Mouse (Mus musculus) myocyte (in vitro differentiated cells): ENCODE results near the gene Lrrc8b. TPM values are rescaled to one million over a fixed set of nuclear protein-coding genes. Genes with fewer than 3 reads are reported as not detected.

Source experiments
- H3K27me3 ChIP-seq: one replicate; pipeline ENCODE4 v1.6.1; 2011; ENCODE audit not compliant: control insufficient read depth, insufficient read depth, insufficient read length
- H3K36me3 ChIP-seq: one replicate; pipeline ENCODE4 v1.6.1; 2011; ENCODE audit not compliant: control insufficient read depth, insufficient read depth
- H3K4me2 ChIP-seq: one replicate; pipeline ENCODE4 v1.6.1; 2011; ENCODE audit warnings: low read depth, control low read depth
- H3K4me3 ChIP-seq: one replicate; pipeline ENCODE4 v1.5.1; 2011; ENCODE audit warnings: mild to moderate bottlenecking, control low read depth, moderate library complexity
- H3K79me2 ChIP-seq: one replicate; pipeline ENCODE4 v1.6.1; 2011; ENCODE audit not compliant: control insufficient read depth, insufficient read depth
- H3ac ChIP-seq: one replicate; pipeline ENCODE4 v1.6.1; 2011; ENCODE audit not compliant: control insufficient read depth, insufficient read length
- CEBPB ChIP-seq: IDR thresholded peaks from 2 replicates; pipeline ENCODE4 v1.6.1; 2011; ENCODE audit warnings: mild to moderate bottlenecking, moderate library complexity; ENCODE audit not compliant: poor library complexity, insufficient read depth, severe bottlenecking
- E2F4 ChIP-seq: IDR thresholded peaks from one replicate; pipeline ENCODE4 v1.6.1; 2011; ENCODE audit warnings: mild to moderate bottlenecking, control low read depth, moderate library complexity; ENCODE audit not compliant: insufficient read depth
- MAX ChIP-seq: IDR thresholded peaks from one replicate; pipeline ENCODE4 v1.6.1; 2011; ENCODE audit warnings: low read depth, mild to moderate bottlenecking, control low read depth
- MYOD1 ChIP-seq, 3 experiments: IDR thresholded peaks; one replicate each; pipeline ENCODE4 v1.6.1; 2011; ENCODE audit warnings: control low read depth in 2 of 3, low read depth in 2 of 3, mild to moderate bottlenecking in 2 of 3, moderate library complexity in 1 of 3; ENCODE audit not compliant: insufficient read length in 2 of 3, control insufficient read depth in 1 of 3
- MYOG ChIP-seq, 3 experiments: IDR thresholded peaks; one replicate each; pipeline ENCODE4 v1.6.1; 2011; ENCODE audit warnings: control low read depth in 2 of 3, low read depth in 2 of 3, mild to moderate bottlenecking in 2 of 3; ENCODE audit not compliant: insufficient read length in 2 of 3, control insufficient read depth in 1 of 3, insufficient read depth in 1 of 3
- POLR2A ChIP-seq: IDR thresholded peaks from one replicate; pipeline ENCODE4 v1.6.1; 2011; ENCODE audit warnings: low read depth, mild to moderate bottlenecking, control low read depth, moderate library complexity; ENCODE audit not compliant: insufficient read length
- POLR2AphosphoS2 ChIP-seq: IDR thresholded peaks from one replicate; pipeline ENCODE4 v1.6.1; 2011; ENCODE audit warnings: low read depth, control low read depth; ENCODE audit not compliant: insufficient read length
- REST ChIP-seq: IDR thresholded peaks from one replicate; pipeline ENCODE4 v1.6.1; 2011; ENCODE audit warnings: mild to moderate bottlenecking, control low read depth, moderate library complexity; ENCODE audit not compliant: insufficient read depth, insufficient read length
- SRF ChIP-seq: IDR thresholded peaks from one replicate; pipeline ENCODE4 v1.6.1; 2011; ENCODE audit warnings: low read depth; ENCODE audit not compliant: control insufficient read depth, insufficient read length
- TCF12 ChIP-seq: IDR thresholded peaks from one replicate; pipeline ENCODE4 v1.6.1; 2011; ENCODE audit warnings: mild to moderate bottlenecking, control low read depth; ENCODE audit not compliant: poor library complexity, insufficient read depth, severe bottlenecking
- TCF3 ChIP-seq: IDR thresholded peaks from one replicate; pipeline ENCODE4 v1.6.1; 2011; ENCODE audit warnings: low read depth, control low read depth; ENCODE audit not compliant: insufficient read length
- USF1 ChIP-seq: IDR thresholded peaks from one replicate; pipeline ENCODE4 v1.6.1; 2011; ENCODE audit warnings: low read depth, mild to moderate bottlenecking, control low read depth, moderate library complexity
- polyA plus RNA-seq: library from polyadenylated mRNA; unstranded; fragments of >200 nt; fragmentation: generic; extraction: Trizol; gene quantifications from one replicate; pipeline ENCODE4 v1.2.1, GENCODE M21; 2012; ENCODE audit warnings: missing spikeins

The Lrrc8b gene
- polyA plus RNA-seq, 1 experiment = 4.4 TPM

DNA sequence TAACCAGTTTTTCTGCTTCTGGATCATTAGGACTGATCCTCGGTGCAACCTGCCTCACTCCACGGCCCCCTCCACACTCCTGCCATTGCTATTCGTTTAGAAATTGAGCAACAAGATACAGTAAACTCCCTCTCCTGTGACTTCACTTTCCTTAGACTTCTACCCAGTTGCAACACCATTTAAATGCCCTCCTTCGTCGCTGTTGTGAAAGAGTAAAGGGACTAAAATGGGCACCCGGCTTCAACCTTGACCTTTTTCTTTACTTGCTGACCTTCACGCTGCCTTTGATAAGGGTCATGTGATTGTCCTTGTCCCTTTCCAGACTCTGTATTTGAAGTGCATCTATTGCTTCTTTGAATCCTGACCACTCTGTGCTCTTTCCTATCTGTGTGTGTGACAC is 2.8 kb downstream of the Lrrc8b start:
- Histone ChIP-seq H3K36me3 (no peaks in the 10 kb centered on the region), H3ac (no peak overlapping the region), H3K27me3 (no peaks in the 10 kb centered on the region), H3K4me2 (no peak overlapping the region), H3K79me2 (no peaks in the 10 kb centered on the region), H3K4me3 (no peak overlapping the region)
- TF ChIP-seq E2F4 (no peak), MYOD1 (IDR thresholded peaks at IDR 0.05; ENCODE audit: control insufficient read depth in 1 of 3, insufficient read length in 2 of 3, low read depth in 2 of 3) (no peak), TCF12 (no peak), MYOG (IDR thresholded peaks at IDR 0.05; ENCODE audit: control insufficient read depth in 1 of 3, insufficient read depth in 1 of 3, insufficient read length in 2 of 3, low read depth in 2 of 3) (no peak), USF1 (no peak), MAX (no peak), POLR2A (no peak), CEBPB (no peak), TCF3 (no peak), SRF (no peak), REST (no peak), POLR2AphosphoS2 (no peak)

DNA sequence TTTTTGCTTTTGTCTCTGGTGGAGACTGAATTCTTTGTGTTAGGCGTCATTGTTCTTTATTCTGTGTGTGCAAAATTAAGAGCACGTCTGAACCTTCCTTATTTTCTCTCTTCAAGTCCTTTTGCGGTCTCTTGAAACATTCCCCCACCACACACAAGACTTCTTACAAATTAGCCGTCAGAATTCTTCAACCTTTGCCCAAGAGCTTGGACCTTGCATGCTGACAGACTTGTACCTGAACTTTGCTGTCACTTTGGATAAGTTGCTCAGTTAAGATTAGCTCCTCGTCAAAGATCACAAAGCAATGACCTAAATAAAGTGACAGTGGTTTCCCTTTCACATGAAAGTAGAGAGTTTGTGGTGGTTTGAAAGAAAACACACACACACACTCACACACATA is 3.3 kb downstream of the Lrrc8b start:
- H3K27me3 ChIP-seq = no peaks in the 10 kb centered on the region
- no peak overlapping the region for H3K4me3 ChIP-seq
- TF ChIP-seq MYOG (IDR thresholded peaks at IDR 0.05; ENCODE audit: control insufficient read depth in 1 of 3, insufficient read depth in 1 of 3, insufficient read length in 2 of 3, low read depth in 2 of 3) = no peak
- TF ChIP-seq TCF12 = no peak
- no peak for TF ChIP-seq TCF3
- H3K36me3 ChIP-seq = no peaks in the 10 kb centered on the region
- no peak overlapping the region for H3ac ChIP-seq
- no peak overlapping the region for H3K4me2 ChIP-seq
- no peaks in the 10 kb centered on the region for H3K79me2 ChIP-seq

DNA sequence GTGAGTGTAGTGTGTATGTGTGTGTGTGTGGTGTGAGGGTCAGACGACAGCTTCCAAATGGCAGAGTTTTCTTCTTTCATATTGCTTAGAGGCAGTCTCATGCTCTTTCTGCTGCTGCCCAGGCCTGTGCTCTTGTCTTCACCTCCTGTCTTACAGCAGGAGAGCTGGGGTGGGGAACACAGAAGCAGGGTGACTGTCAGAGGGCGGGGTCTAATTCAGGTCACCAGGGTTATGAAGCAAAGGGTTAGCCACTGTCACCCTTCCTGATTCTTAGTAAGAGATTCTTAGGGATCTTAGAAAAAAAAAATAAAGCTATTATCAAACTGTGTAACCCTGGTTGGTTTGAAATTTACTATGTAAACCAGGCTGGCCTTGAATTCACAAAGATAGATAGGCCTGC is 10.0 kb downstream of the Lrrc8b start:
- no peak overlapping the region for H3K4me3 ChIP-seq
- TF ChIP-seq TCF3 (no peak), MAX (no peak), MYOG (IDR thresholded peaks at IDR 0.05; ENCODE audit: control insufficient read depth in 1 of 3, insufficient read depth in 1 of 3, insufficient read length in 2 of 3, low read depth in 2 of 3) (no peak), CEBPB (no peak), USF1 (no peak), POLR2A (no peak), REST (no peak), E2F4 (no peak), TCF12 (no peak), POLR2AphosphoS2 (no peak), MYOD1 (IDR thresholded peaks at IDR 0.05; ENCODE audit: control insufficient read depth in 1 of 3, insufficient read length in 2 of 3, low read depth in 2 of 3) (no peak), SRF (no peak)

DNA sequence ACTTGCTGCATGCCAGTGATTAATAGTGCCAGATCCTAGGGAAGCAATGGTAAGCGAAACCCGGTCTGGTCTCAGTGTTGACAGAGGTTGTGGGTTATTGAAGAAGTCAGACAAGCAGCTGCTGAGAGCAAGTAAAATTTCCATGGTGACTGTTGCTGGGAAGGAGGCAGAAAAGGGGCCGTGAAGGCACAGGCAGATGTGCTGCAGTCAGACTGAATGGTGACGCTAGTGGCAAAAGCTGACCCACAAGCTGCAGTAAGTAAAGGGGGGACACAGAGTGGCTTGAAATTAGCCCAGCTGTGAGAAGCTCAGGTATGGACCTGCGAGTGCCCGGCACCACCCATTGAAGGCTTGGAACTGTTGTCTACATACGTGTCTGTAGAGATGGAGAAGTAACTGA is 11.8 kb downstream of the Lrrc8b start:
- Histone ChIP-seq H3ac (no peak overlapping the region), H3K79me2 (no peaks in the 10 kb centered on the region), H3K4me3 (no peak overlapping the region), H3K27me3 (no peaks in the 10 kb centered on the region), H3K4me2 (no peak overlapping the region), H3K36me3 (no peaks in the 10 kb centered on the region)
- TF ChIP-seq MYOG (IDR thresholded peaks at IDR 0.05; ENCODE audit: control insufficient read depth in 1 of 3, insufficient read depth in 1 of 3, insufficient read length in 2 of 3, low read depth in 2 of 3) (no peak), TCF3 (no peak), USF1 (no peak), MAX (no peak), POLR2A (no peak), TCF12 (no peak), REST (no peak), E2F4 (no peak), POLR2AphosphoS2 (no peak), CEBPB (no peak)

More for the DNA sequence above, 10.0 kb downstream of the Lrrc8b start:
- Histone ChIP-seq H3ac (no peak overlapping the region), H3K27me3 (no peaks in the 10 kb centered on the region), H3K79me2 (no peaks in the 10 kb centered on the region), H3K4me2 (no peak overlapping the region), H3K36me3 (no peaks in the 10 kb centered on the region)

DNA sequence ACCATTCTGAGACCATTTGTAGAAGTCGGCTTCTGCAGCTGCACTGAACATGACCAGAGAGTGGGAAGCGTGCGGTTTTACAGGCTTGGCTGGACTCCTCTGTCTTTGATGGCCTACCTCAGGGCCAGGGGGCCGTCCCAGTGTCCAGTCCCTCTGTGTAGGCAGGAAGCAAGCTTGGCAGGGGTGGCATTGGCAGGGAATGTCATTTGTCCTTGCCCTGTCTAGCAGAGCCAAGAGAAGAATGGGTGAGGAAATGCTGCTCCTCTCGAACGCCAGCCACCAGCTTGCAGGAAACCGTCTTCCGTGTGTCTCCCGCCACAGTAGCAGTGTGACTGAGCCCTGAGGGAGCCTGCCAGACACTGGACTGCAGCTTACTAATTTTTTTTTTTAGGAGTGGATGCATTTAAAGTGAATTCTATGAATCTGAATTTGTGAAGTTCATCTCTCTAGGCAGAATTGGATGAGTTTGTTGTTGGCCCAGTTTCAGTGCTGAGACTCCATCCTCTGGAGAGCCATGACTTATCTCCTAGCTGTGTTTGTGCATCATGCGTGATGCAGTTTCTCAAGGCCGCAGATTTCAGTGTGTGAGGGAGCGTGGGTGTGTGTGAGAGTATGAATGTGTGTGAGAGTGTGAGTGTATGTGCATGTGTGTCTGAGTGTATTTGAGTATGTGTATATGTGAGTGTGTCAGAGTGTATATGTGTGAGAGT is 12.8 kb downstream of the Lrrc8b start:
- Histone ChIP-seq H3ac (no peak overlapping the region), H3K36me3 (no peaks in the 10 kb centered on the region), H3K4me3 (no peak overlapping the region), H3K4me2 (no peak overlapping the region), H3K27me3 (no peaks in the 10 kb centered on the region), H3K79me2 (no peaks in the 10 kb centered on the region)
- TF ChIP-seq SRF = no peak
- TF ChIP-seq REST = no peak
- no peak for TF ChIP-seq POLR2AphosphoS2
- TF ChIP-seq TCF12 = no peak
- no peak for TF ChIP-seq MYOG (IDR thresholded peaks at IDR 0.05; ENCODE audit: control insufficient read depth in 1 of 3, insufficient read depth in 1 of 3, insufficient read length in 2 of 3, low read depth in 2 of 3)
- no peak for TF ChIP-seq MYOD1 (IDR thresholded peaks at IDR 0.05; ENCODE audit: control insufficient read depth in 1 of 3, insufficient read length in 2 of 3, low read depth in 2 of 3)
